8 mouse cellular contexts compared by ENCODE assay signal in genomic region chr1:170644255-170645205, GRCm38 (mm10). TPM values are rescaled to one million over a fixed set of nuclear protein-coding genes. Genes with fewer than 3 reads are reported as not detected.
DNase-seq lines count a peak whose midpoint lies in the region; ATAC-seq and TF ChIP-seq lines count a peak whose summit lies in the region.

Gene Olfml2b (plus strand): TSS chr1:170644532.

- H3K36me3 ChIP-seq in hindbrain, embryonic 14.5 days (replicated peaks; ENCODE audit: control insufficient read depth, insufficient read depth), result no peaks in the 10 kb centered on the region

- H3K4me1 ChIP-seq in hindbrain, embryonic 14.5 days (replicated peaks; ENCODE audit: control insufficient read depth, insufficient read depth, low read length), result peaks cover 13% of the 10 kb centered on the region; the same call in 1 of the 2 replicates

- 13% methylated on average over 51 of the region's 51 CpGs for WGBS in hindbrain, embryonic 14.5 days

- no peak for TF ChIP-seq CTCF in Patski (IDR thresholded peaks at IDR 0.05)

- H3K9me3 ChIP-seq in hindbrain, embryonic 14.5 days (ENCODE audit: control insufficient read depth, low read length), result no peaks in the 10 kb centered on the region

- ATAC-seq in Patski, result peak; percentile 92
- ATAC-seq in hindbrain, embryonic 14.5 days (ENCODE audit: low FRiP score), result peak; percentile 96

- CTCF ChIA-PET in Patski (lab: Charles Lee), result interaction anchor here (0.7 kb wide), 1 partner anchor 134 kb away, joined by 4 read pairs; no protein-coding TSS in a partner anchor

- no peaks in the 10 kb centered on the region for H3K27me3 ChIP-seq in Patski
- no peaks in the 10 kb centered on the region for H3K27me3 ChIP-seq in hindbrain, embryonic 14.5 days (ENCODE audit: control insufficient read depth, insufficient read depth, low read length)

- in situ Hi-C loops in Patski (cut with MboI; ENCODE audit: low pct_unique_long_range_greater_than_20kb), result loop anchor here (25.0 kb wide), 1 partner anchor 343 kb away; the partner anchor contains the start of gene Fcgr2b

- POLR2A ChIA-PET in Patski (lab: Charles Lee), result no interaction called here

- H3K4me2 ChIP-seq in hindbrain, embryonic 14.5 days (replicated peaks), result peak within 1 kb of the TSS; percentile 77

- H3K9ac ChIP-seq in hindbrain, embryonic 14.5 days, result peak within 1 kb of the TSS; percentile 66

- H3K27ac ChIP-seq in hindbrain, embryonic 14.5 days, result no peak within 1 kb of the TSS

- H3K4me3 ChIP-seq in hindbrain, embryonic 14.5 days (replicated peaks; ENCODE audit: low read length), result peak within 1 kb of the TSS; percentile 52

- no peak for DNase-seq in Patski (ENCODE audit: low read depth, low spot score)
- DNase-seq in cerebellum, postnatal 36 days, result peak; percentile 58 to 72
- peak; percentile 76 for DNase-seq in gastrocnemius, adult 18-20 months (ENCODE audit: low spot score)
- DNase-seq in hindbrain, embryonic 14.5 days (ENCODE audit: low spot score), result peak; percentile 73
- peak; percentile 82 to 84 for DNase-seq in layer of hippocampus, postnatal 36 days
- peak; percentile 84 for DNase-seq in lung, postnatal 25 days (ENCODE audit: low spot score)
- peak; percentile 87 for DNase-seq in retina, embryonic 14.5 days (ENCODE audit: low spot score)
- peak; percentile 42 for DNase-seq in urinary bladder, postnatal 10 days (ENCODE audit: low spot score)

RNA-seq across cellular contexts. Expression of gene Olfml2b, which starts in this region (rescaled TPM):
- 2.5 TPM for polyA plus RNA-seq in Patski (2021)
- total RNA-seq in gastrocnemius, adult 18-20 months (2021), result 1 to 10 TPM; 2.8 to 3.3 TPM
- 5.2 and 5.7 TPM in 2 replicates for polyA plus RNA-seq in hindbrain, embryonic 14.5 days (2014; fragmentation: Nextera tagmentation; extraction: Ambion mirVana)
- total RNA-seq in layer of hippocampus, postnatal 36 days (2021), result 10 to 100 TPM; 40.6 to 52.9 TPM

Comparison
In these comparisons a context has a peak if more than half of its experiments do, and no peak if none do; other contexts are left out.
1. RNA of gene Olfml2b (total RNA-seq): 40.6 to 52.9 TPM in layer of hippocampus, postnatal 36 days; 2.8 to 3.3 TPM in gastrocnemius, adult 18-20 months; every median in the first group is over 4 times any median in the second.